Mouse (Mus musculus): ENCODE results near the gene Med13l. TPM values are rescaled to one million over a fixed set of nuclear protein-coding genes. Genes with fewer than 3 reads are reported as not detected.

Gene Med13l
- total and polyA plus RNA-seq, 2 experiments from 2014 or later, result 11.3 to 28.9 TPM

DNA sequence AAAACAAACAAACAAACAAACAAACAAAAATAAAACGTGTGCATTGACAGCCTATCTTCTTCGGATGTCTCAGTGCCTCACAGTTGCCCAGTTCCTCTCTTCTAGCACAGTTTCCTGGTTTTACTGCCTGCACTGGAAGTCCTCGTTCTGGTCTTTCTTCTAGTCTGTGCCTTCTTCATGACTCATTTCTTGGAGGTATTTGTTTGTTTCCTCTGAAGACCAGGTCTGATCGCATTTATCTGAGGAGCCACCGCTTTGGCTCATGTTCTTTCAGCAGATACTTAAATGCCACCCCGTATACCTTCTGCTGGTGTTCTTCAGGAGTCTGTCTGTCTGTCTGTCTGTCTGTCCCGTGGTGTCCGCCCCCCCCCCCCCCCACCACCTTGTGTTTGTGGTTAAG is 72.6 kb downstream of the Med13l start:
- ATAC-seq, result no peak
- Histone ChIP-seq H3K4me2 (ENCODE audit: low read depth, low read length) (no peak overlapping the region), H3K9ac (replicated peaks; ENCODE audit: low read length) (no peak overlapping the region), H3K27ac (no peak overlapping the region), H3K27me3 (ENCODE audit: insufficient read depth, low read length) (no peaks in the 10 kb centered on the region), H3K4me3 (ENCODE audit: low read length) (no peak overlapping the region), H3K4me1 (ENCODE audit: insufficient read depth, low read length) (peaks cover 17% of the 10 kb centered on the region), H3K36me3 (ENCODE audit: insufficient read depth, low read length) (no peaks in the 10 kb centered on the region), H3K9me3 (ENCODE audit: low read length) (no peaks in the 10 kb centered on the region)
- TF ChIP-seq CTCF (IDR thresholded peaks at IDR 0.05; ENCODE audit: low read depth), result no peak
- 79% methylated on average over 8 of the region's 8 CpGs for WGBS
- DNase-seq (ENCODE audit: low spot score), result no peak

DNA sequence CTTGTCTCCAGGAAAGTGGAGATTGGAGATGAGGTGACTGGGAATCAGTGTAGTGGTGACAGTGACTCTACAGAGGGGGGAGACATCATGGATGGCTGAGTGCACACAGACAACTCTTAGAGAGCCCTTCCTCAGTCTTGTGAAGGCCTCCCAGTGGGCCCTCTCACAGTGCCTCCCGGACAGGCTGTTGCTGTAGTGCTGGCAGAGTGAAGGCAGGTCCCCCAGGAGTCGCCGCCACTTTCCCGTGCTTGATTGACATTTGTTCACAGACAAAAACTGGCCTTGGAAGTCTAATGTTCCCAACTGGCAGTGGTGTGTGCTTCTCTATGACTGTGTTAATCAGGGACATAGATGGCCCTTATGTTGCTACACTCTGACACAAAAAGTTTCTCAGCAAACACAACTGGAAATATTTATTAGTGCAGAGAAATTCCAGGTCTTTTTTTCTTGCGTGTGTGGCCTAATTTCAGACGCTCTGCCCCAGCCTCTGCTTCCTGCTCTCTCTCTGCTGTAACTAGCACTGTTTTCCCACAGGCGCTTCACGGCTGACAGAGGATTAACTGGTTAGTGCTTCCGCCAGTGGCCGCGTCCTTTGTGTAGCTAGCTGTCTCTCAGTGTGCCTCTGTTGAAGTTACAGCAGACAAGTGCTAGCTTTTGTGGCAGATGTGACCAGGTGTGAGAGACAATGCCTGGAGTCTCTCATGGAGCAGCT is 75.2 kb downstream of the Med13l start:
- WGBS, result 15% methylated on average over 11 of the region's 11 CpGs
- Histone ChIP-seq H3K9ac (replicated peaks; ENCODE audit: low read length) (0 out of 2 replicates have a peak overlapping the region, but pooled peaks have one; percentile 9), H3K27ac (peak overlapping the region; percentile 54; the same call in 1 of the 2 replicates), H3K4me2 (ENCODE audit: low read depth, low read length) (no peak overlapping the region), H3K9me3 (ENCODE audit: low read length) (no peaks in the 10 kb centered on the region), H3K4me3 (ENCODE audit: low read length) (no peak overlapping the region), H3K27me3 (ENCODE audit: insufficient read depth, low read length) (no peaks in the 10 kb centered on the region), H3K36me3 (ENCODE audit: insufficient read depth, low read length) (no peaks in the 10 kb centered on the region), H3K4me1 (ENCODE audit: insufficient read depth, low read length) (peaks cover 17% of the 10 kb centered on the region)
- no peak for TF ChIP-seq CTCF (IDR thresholded peaks at IDR 0.05; ENCODE audit: low read depth)
- peak; percentile 59; the same call in 1 of the 2 replicates for ATAC-seq
- peak; percentile 28 for DNase-seq (ENCODE audit: low spot score)

DNA sequence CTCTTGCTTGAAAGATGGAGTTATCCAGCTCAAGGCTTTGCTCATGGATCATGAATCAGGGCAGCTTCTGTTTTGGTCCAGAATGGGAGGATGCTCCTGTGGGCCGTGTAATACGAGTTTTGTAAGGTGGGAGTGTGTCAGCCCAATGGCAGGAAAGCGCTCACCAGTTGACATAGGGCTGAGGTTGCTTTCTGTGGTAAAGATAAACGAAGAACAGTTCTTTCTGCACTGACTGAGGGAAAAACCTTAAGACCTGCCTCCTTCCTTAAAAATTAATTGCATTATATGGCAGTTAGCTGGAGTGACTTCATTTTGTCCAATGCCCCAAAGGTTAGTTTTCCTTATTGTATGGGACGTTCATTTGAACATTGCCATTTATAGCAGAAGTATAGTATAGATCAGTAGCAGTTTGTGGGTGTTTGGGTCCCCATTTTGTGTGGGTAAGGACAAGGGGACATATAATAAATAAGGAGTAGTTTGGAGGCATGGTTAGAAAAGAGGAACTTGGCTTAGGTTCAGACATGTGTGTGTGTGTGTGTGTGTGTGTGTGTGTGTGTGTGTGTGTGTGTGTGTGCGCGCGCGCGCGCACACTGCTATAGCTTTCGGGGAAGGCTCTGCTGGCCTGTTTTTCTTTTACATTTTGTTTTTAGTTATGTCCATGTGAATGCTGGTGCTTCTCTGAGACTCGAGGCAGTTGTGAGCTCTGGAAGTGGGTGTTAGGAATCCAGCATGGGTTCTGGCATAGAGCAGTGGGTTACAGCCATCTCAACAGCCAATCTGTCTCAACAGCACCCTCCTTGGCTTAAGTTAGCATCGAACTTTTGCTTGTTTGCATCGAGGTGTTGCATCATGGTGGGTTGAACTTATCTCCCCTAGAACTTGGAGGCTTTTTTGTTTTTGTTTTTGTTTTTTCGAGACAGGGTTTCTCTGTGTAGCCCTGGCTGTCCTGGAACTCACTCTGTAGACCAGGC is 76.2 kb downstream of the Med13l start:
- H3K4me2 ChIP-seq (ENCODE audit: low read depth, low read length), result no peak overlapping the region
- 89% methylated on average over 16 of the region's 16 CpGs for WGBS
- DNase-seq (ENCODE audit: low spot score) (no peak), ATAC-seq (no peak)
- H3K9me3 ChIP-seq (ENCODE audit: low read length), result no peaks in the 10 kb centered on the region
- H3K9ac ChIP-seq (replicated peaks; ENCODE audit: low read length), result no peak overlapping the region
- H3K4me3 ChIP-seq (ENCODE audit: low read length), result no peak overlapping the region
- no peaks in the 10 kb centered on the region for H3K36me3 ChIP-seq (ENCODE audit: insufficient read depth, low read length)
- peaks cover 17% of the 10 kb centered on the region for H3K4me1 ChIP-seq (ENCODE audit: insufficient read depth, low read length)
- H3K27ac ChIP-seq, result peak overlapping the region; percentile 54; the same call in 1 of the 2 replicates
- no peak for TF ChIP-seq CTCF (IDR thresholded peaks at IDR 0.05; ENCODE audit: low read depth)
- H3K27me3 ChIP-seq (ENCODE audit: insufficient read depth, low read length), result no peaks in the 10 kb centered on the region

- no peak overlapping the region for H3K4me3 ChIP-seq (ENCODE audit: low read length)
- H3K36me3 ChIP-seq (ENCODE audit: insufficient read depth, low read length), result no peaks in the 10 kb centered on the region
- no peaks in the 10 kb centered on the region for H3K27me3 ChIP-seq (ENCODE audit: insufficient read depth, low read length)
- no peak overlapping the region for H3K27ac ChIP-seq
- DNase-seq (ENCODE audit: low spot score) (no peak), ATAC-seq (no peak)
- TF ChIP-seq CTCF (IDR thresholded peaks at IDR 0.05; ENCODE audit: low read depth), result no peak
- no peaks in the 10 kb centered on the region for H3K9me3 ChIP-seq (ENCODE audit: low read length)
- no peak overlapping the region for H3K9ac ChIP-seq (replicated peaks; ENCODE audit: low read length)
- peaks cover 17% of the 10 kb centered on the region for H3K4me1 ChIP-seq (ENCODE audit: insufficient read depth, low read length)
- no peak overlapping the region for H3K4me2 ChIP-seq (ENCODE audit: low read depth, low read length)
- 54% methylated on average over 4 of the region's 4 CpGs for WGBS
These were observed 77.5 kb downstream of the Med13l start for GRCm38 (mm10) chr5:118637931-118638330.

DNA sequence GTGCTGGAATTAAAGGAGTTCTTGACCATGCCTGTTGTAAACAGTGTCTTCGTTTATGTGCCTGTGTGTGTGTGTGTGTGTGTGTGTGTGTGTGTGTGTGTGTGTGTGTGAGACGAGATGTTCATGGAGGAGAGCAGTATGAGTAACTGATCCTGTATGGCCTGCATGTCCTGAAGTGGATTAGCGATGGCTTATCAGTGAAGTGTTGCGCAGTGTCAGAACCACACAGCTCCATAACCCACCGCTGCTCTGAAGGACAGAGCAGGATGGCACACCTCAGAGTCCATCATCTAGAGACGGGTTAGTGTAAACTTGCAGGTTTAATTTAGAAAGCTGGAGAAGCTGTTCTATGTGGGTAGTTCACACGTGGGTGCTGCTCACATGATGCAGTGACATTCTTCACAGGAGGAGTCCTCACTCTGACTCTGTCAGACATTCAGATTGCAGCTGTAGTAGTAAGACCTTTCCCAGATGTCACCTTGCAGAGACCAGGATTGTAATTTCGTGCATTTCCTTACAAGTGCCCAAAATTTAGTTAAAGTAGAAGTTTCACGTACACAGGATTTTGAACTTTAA is 78.1 kb downstream of the Med13l start:
- no peak overlapping the region for H3K9ac ChIP-seq (replicated peaks; ENCODE audit: low read length)
- no peak overlapping the region for H3K4me2 ChIP-seq (ENCODE audit: low read depth, low read length)
- no peaks in the 10 kb centered on the region for H3K27me3 ChIP-seq (ENCODE audit: insufficient read depth, low read length)
- 74% methylated on average over 9 of the region's 9 CpGs for WGBS
- no peak overlapping the region for H3K4me3 ChIP-seq (ENCODE audit: low read length)
- no peak overlapping the region for H3K27ac ChIP-seq
- H3K9me3 ChIP-seq (ENCODE audit: low read length), result no peaks in the 10 kb centered on the region
- ATAC-seq (no peak), DNase-seq (ENCODE audit: low spot score) (no peak)
- peaks cover 17% of the 10 kb centered on the region for H3K4me1 ChIP-seq (ENCODE audit: insufficient read depth, low read length)
- no peaks in the 10 kb centered on the region for H3K36me3 ChIP-seq (ENCODE audit: insufficient read depth, low read length)
- no peak for TF ChIP-seq CTCF (IDR thresholded peaks at IDR 0.05; ENCODE audit: low read depth)

DNA sequence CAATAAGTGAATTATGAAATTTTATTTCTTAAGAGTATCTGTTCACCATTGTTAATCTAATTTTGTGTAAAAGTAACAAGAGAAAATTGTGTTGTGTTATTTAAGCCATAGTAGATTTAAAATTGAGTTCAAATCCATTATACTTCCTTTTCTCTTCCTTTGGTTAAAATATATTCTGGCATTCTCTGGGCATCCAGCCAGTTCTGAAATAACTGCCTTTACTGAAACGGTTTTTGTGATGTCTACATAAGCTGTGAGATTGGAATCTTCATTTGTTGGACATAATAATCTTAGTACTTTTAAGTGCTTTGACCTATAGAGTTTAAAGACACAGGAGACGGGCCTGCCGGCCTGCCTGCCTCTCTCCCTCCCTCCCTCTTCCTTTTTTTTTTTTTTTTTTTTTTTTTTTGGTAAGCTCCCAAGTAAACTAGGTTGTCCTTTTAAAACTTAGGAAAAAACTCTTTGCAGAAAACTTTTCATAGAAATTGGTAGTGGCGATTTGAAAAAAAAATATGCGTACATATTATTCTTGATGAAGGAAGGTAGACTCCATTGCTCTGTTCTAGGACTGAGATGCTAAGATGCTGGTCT is 78.7 kb downstream of the Med13l start:
- Histone ChIP-seq H3K4me2 (ENCODE audit: low read depth, low read length) (no peak overlapping the region), H3K27me3 (ENCODE audit: insufficient read depth, low read length) (no peaks in the 10 kb centered on the region), H3K36me3 (ENCODE audit: insufficient read depth, low read length) (no peaks in the 10 kb centered on the region), H3K4me3 (ENCODE audit: low read length) (no peak overlapping the region), H3K9me3 (ENCODE audit: low read length) (no peaks in the 10 kb centered on the region), H3K4me1 (ENCODE audit: insufficient read depth, low read length) (peaks cover 17% of the 10 kb centered on the region), H3K9ac (replicated peaks; ENCODE audit: low read length) (no peak overlapping the region), H3K27ac (no peak overlapping the region)
- TF ChIP-seq CTCF (IDR thresholded peaks at IDR 0.05; ENCODE audit: low read depth), result no peak
- DNase-seq (ENCODE audit: low spot score) (no peak), ATAC-seq (no peak)
- 54% methylated on average over 5 of the region's 5 CpGs for WGBS
